Mouse (Mus musculus) liver, embryonic 12.5 days (tissue): ENCODE data around the gene Wasf1. TPM values are rescaled to one million over a fixed set of nuclear protein-coding genes. Genes with fewer than 3 reads are reported as not detected.

Experiments used
- ATAC-seq: fragments of 200-750 bp; cut with Nextera tagmentation; 2 replicates; pipeline ENCODE4 v1.8.0; 2017; ENCODE audit warnings: moderate number of reproducible peaks, mild to moderate bottlenecking, moderate library complexity
- H3K27ac ChIP-seq: fragments of 300-500 bp; sonication (generic); 2 replicates; pipeline ENCODE4 v1.5.1; 2016; ENCODE audit warnings: mild to moderate bottlenecking
- H3K27me3 ChIP-seq: fragments of 300-500 bp; sonication (generic); replicated peaks from 2 replicates; pipeline ENCODE4 v1.6.1; 2016; ENCODE audit warnings: mild to moderate bottlenecking, moderate library complexity
- H3K36me3 ChIP-seq: fragments of 300-500 bp; sonication (generic); 2 replicates; pipeline ENCODE4 v1.6.1; 2016; ENCODE audit warnings: mild to moderate bottlenecking, moderate library complexity
- H3K4me1 ChIP-seq: fragments of 300-500 bp; sonication (generic); 2 replicates; pipeline ENCODE4 v1.6.1; 2016
- H3K4me2 ChIP-seq: fragments of 300-500 bp; sonication (generic); 2 replicates; pipeline ENCODE4 v1.6.1; 2016; ENCODE audit warnings: mild to moderate bottlenecking, moderate library complexity
- H3K4me3 ChIP-seq: fragments of 300-500 bp; sonication (generic); 2 replicates; pipeline ENCODE4 v1.5.1; 2016; ENCODE audit warnings: mild to moderate bottlenecking, moderate library complexity
- H3K9ac ChIP-seq: fragments of 300-500 bp; sonication (generic); 2 replicates; pipeline ENCODE4 v1.6.1; 2016; ENCODE audit warnings: mild to moderate bottlenecking, moderate library complexity
- H3K9me3 ChIP-seq: fragments of 300-500 bp; sonication (generic); replicated peaks from 2 replicates; pipeline ENCODE4 v1.6.1; 2016; ENCODE audit warnings: mild to moderate bottlenecking, moderate library complexity
- WGBS: fragments of 180-500 bp; shearing (Covaris S2); methylation state at CpG from one replicate; pipeline ENCODE4 v1.1.7; 2016; ENCODE audit not compliant: insufficient replicate concordance; 5-methylcytosine and 5-hydroxymethylcytosine counted together
- polyA plus RNA-seq: library from polyadenylated mRNA; unstranded; fragments of >200 nt; fragmentation: Nextera tagmentation; extraction: Ambion mirVana; gene quantifications from 2 replicates; pipeline ENCODE4 v1.2.1, GENCODE M21; 2016

Gene Wasf1
- polyA plus RNA-seq, 1 experiment from 2014 or later = 3.2 TPM

DNA sequence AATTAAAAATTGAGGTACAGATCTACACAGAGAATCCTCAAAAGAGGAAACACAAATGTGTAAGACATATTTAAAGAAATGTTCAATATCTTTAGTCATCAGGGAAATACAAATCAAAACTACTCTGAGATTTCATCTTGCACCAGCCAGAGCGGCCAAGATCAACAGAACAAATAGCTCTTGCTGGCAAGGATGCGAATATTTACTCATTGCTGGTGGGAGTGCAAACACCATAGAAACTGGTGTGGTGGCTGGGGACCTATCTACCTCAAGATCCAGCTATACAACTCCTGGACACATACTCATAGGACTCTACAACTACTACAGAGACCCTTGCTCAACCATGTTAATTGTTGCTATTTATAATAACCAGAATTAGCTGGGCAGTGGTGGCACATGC is 12.0 kb upstream of the Wasf1 start:
- no peaks in the 10 kb centered on the region for H3K27me3 ChIP-seq
- H3K4me2 ChIP-seq = no peak overlapping the region
- no peaks in the 10 kb centered on the region for H3K9me3 ChIP-seq
- WGBS = 82% methylated on average over 2 of the region's 2 CpGs
- no peak overlapping the region for H3K4me3 ChIP-seq
- peaks cover 6% of the 10 kb centered on the region; the same call in 1 of the 2 replicates for H3K4me1 ChIP-seq
- peaks cover 18% of the 10 kb centered on the region for H3K36me3 ChIP-seq
- no peak overlapping the region for H3K27ac ChIP-seq
- no peak overlapping the region for H3K9ac ChIP-seq
- ATAC-seq = no peak

- ATAC-seq = no peak
- 63% methylated on average over 2 of the region's 2 CpGs for WGBS
These were observed 11.2 kb upstream of the Wasf1 start for GRCm38 (mm10) chr10:40872052-40872451.

GRCm38 (mm10) chr10:40878246-40878645 is 5.0 kb upstream of the Wasf1 start:
- H3K4me1 ChIP-seq = peaks cover 31% of the 10 kb centered on the region
- no peaks in the 10 kb centered on the region for H3K27me3 ChIP-seq
- no peaks in the 10 kb centered on the region for H3K9me3 ChIP-seq
- H3K36me3 ChIP-seq = peaks cover 15% of the 10 kb centered on the region
- WGBS = 71% methylated on average over 3 of the region's 3 CpGs
- no peak overlapping the region for H3K27ac ChIP-seq
- no peak overlapping the region for H3K4me3 ChIP-seq
- no peak overlapping the region for H3K4me2 ChIP-seq
- H3K9ac ChIP-seq = no peak overlapping the region
- ATAC-seq = no peak

More at GRCm38 (mm10) chr10:40872052-40872451, 11.2 kb upstream of the Wasf1 start:
- no peak overlapping the region for H3K4me3 ChIP-seq
- H3K4me1 ChIP-seq = peaks cover 6% of the 10 kb centered on the region; the same call in 1 of the 2 replicates
- H3K36me3 ChIP-seq = peaks cover 12% of the 10 kb centered on the region
- H3K27ac ChIP-seq = no peak overlapping the region
- no peak overlapping the region for H3K9ac ChIP-seq
- no peaks in the 10 kb centered on the region for H3K27me3 ChIP-seq
- no peak overlapping the region for H3K4me2 ChIP-seq
- no peaks in the 10 kb centered on the region for H3K9me3 ChIP-seq

- H3K36me3 ChIP-seq = peaks cover 12% of the 10 kb centered on the region
- H3K27ac ChIP-seq = no peak overlapping the region
- no peak overlapping the region for H3K4me2 ChIP-seq
- H3K9ac ChIP-seq = no peak overlapping the region
- ATAC-seq = no peak
- H3K4me3 ChIP-seq = no peak overlapping the region
- H3K27me3 ChIP-seq = peaks cover 12% of the 10 kb centered on the region
- WGBS = 81% methylated on average over 9 of the region's 9 CpGs
- H3K4me1 ChIP-seq = peaks cover 41% of the 10 kb centered on the region
- no peaks in the 10 kb centered on the region for H3K9me3 ChIP-seq
These were observed 3.3 kb upstream of the Wasf1 start for GRCm38 (mm10) chr10:40879969-40880368.

- Histone ChIP-seq H3K4me1 (peaks cover 41% of the 10 kb centered on the region), H3K9ac (no peak overlapping the region), H3K4me2 (peak overlapping the region; percentile 100), H3K27me3 (peaks cover 12% of the 10 kb centered on the region), H3K4me3 (peak overlapping the region; percentile 96; the same call in 1 of the 2 replicates), H3K36me3 (peaks cover 10% of the 10 kb centered on the region), H3K27ac (no peak overlapping the region), H3K9me3 (no peaks in the 10 kb centered on the region)
- 79% methylated on average over 3 of the region's 3 CpGs for WGBS
- no peak for ATAC-seq
These were observed 2.0 kb upstream of the Wasf1 start for GRCm38 (mm10) chr10:40881236-40881635.

GRCm38 (mm10) chr10:40882333-40882732 is 942 bp upstream of the Wasf1 start:
- no peak for ATAC-seq
- H3K9me3 ChIP-seq = no peaks in the 10 kb centered on the region
- H3K27me3 ChIP-seq = peaks cover 13% of the 10 kb centered on the region
- WGBS = 10% methylated on average over 9 of the region's 9 CpGs
- H3K36me3 ChIP-seq = peaks cover 10% of the 10 kb centered on the region
- peak overlapping the region; percentile 86 for H3K27ac ChIP-seq
- peak overlapping the region; percentile 96 for H3K4me3 ChIP-seq
- peak overlapping the region; percentile 100 for H3K4me2 ChIP-seq
- peak overlapping the region; percentile 87 for H3K9ac ChIP-seq
- H3K4me1 ChIP-seq = peaks cover 41% of the 10 kb centered on the region

GRCm38 (mm10) chr10:40883644-40884278 is 486 bp downstream of the Wasf1 start:
- H3K27ac ChIP-seq = peak overlapping the region; percentile 53; the same call in 1 of the 2 replicates
- peaks cover 38% of the 10 kb centered on the region for H3K4me1 ChIP-seq
- peak overlapping the region; percentile 96 for H3K4me3 ChIP-seq
- peaks cover 15% of the 10 kb centered on the region for H3K27me3 ChIP-seq
- no peaks in the 10 kb centered on the region for H3K9me3 ChIP-seq
- under 1% methylated on average over 79 of the region's 87 CpGs for WGBS
- H3K4me2 ChIP-seq = peak overlapping the region; percentile 100
- H3K36me3 ChIP-seq = peaks cover 10% of the 10 kb centered on the region
- peak; percentile 66 for ATAC-seq
- H3K9ac ChIP-seq = peak overlapping the region; percentile 70

DNA sequence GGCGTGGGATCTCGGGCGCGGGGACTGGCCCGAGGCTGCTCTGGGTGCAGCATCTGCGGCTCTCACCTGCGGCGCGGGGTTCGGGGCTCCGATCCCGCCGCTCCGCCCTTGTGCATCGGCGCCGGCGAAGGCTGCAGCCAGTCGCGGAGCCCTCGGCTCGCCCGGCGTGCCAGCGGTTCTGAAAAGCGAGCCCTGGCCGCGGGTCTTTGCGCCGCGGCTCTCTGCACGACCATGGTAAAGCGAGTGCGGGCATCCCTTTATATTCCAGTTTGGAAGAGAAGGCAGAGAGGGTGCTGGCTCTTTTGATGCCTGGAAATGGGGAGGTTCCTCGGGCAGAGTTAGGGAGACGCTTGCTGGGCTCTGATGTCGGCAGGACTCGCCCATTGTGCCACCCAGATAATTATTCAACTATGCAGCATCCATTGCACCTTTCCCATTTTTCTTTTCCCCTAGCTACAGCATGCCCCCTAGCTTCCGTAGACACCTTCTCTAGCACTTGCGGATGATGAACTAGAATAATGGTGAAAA is 1.1 kb downstream of the Wasf1 start:
- Histone ChIP-seq H3K4me2 (peak overlapping the region; percentile 100), H3K4me3 (peak overlapping the region; percentile 96), H3K4me1 (peaks cover 38% of the 10 kb centered on the region), H3K9ac (peak overlapping the region; percentile 70), H3K27ac (no peak overlapping the region), H3K36me3 (peaks cover 7% of the 10 kb centered on the region), H3K9me3 (no peaks in the 10 kb centered on the region), H3K27me3 (peaks cover 15% of the 10 kb centered on the region)
- no peak for ATAC-seq
- under 1% methylated on average over 40 of the region's 40 CpGs for WGBS

DNA sequence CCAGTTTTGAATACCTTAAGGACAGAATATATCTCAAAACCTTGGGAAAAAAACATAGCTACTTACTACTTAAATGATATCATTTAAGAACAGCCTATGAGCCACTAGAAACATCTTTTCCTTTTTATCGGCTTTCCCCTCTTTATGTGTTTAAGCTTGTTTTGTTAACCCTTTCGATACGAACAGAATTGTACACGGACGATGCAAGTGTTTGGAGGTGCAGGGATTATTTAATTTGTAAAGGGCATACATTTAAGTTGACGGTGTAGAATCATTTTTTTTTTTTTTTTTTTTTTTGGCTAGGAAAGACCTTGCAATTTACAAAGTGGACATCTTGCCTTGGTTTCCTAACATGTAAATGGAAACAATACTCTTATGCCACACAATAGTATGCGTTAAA is 2.2 kb downstream of the Wasf1 start:
- H3K9ac ChIP-seq = no peak overlapping the region
- no peaks in the 10 kb centered on the region for H3K9me3 ChIP-seq
- H3K4me2 ChIP-seq = no peak overlapping the region
- no peak overlapping the region for H3K4me3 ChIP-seq
- peaks cover 27% of the 10 kb centered on the region for H3K4me1 ChIP-seq
- 81% methylated on average over 7 of the region's 7 CpGs for WGBS
- ATAC-seq = no peak
- H3K27ac ChIP-seq = no peak overlapping the region
- no peaks in the 10 kb centered on the region for H3K36me3 ChIP-seq
- H3K27me3 ChIP-seq = peaks cover 15% of the 10 kb centered on the region

DNA sequence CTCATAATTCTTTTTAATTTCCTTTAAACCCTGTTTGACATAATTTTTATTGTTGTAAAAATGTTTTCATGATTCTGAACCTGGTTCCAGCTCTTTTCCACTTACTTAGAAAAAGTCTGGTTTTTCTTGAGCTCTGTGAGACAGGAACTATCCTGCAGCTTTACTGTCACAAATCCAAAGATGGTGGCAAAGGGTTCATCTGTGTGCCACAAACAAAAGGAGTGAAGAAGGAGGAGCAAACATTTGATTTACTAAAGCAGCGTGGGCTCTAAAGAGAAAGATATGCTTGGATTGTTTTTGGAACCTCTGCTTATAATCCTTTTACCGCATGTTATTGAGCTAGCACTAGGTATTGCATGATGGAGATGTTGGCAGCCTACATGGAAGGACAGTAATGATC is 4.0 kb downstream of the Wasf1 start:
- ATAC-seq = no peak
- Histone ChIP-seq H3K4me3 (no peak overlapping the region), H3K27ac (no peak overlapping the region), H3K27me3 (peaks cover 15% of the 10 kb centered on the region), H3K9ac (no peak overlapping the region), H3K4me2 (no peak overlapping the region), H3K36me3 (no peaks in the 10 kb centered on the region), H3K9me3 (no peaks in the 10 kb centered on the region), H3K4me1 (peaks cover 10% of the 10 kb centered on the region)
- 84% methylated on average over 2 of the region's 2 CpGs for WGBS

GRCm38 (mm10) chr10:40889146-40889545 is 5.9 kb downstream of the Wasf1 start:
- ATAC-seq = no peak
- Histone ChIP-seq H3K27me3 (peaks cover 9% of the 10 kb centered on the region), H3K9me3 (no peaks in the 10 kb centered on the region), H3K27ac (no peak overlapping the region), H3K4me2 (no peak overlapping the region), H3K4me3 (no peak overlapping the region), H3K36me3 (no peaks in the 10 kb centered on the region), H3K4me1 (peaks cover 4% of the 10 kb centered on the region), H3K9ac (no peak overlapping the region)
- WGBS = 55% methylated on average over 4 of the region's 4 CpGs

- no peak for ATAC-seq
- 81% methylated on average over 12 of the region's 12 CpGs for WGBS
These were observed 12.5 kb downstream of the Wasf1 start for GRCm38 (mm10) chr10:40895765-40896164.

More at GRCm38 (mm10) chr10:40895765-40896164, 12.5 kb downstream of the Wasf1 start:
- Histone ChIP-seq H3K9me3 (no peaks in the 10 kb centered on the region), H3K9ac (no peak overlapping the region), H3K4me2 (no peak overlapping the region), H3K36me3 (no peaks in the 10 kb centered on the region), H3K27ac (no peak overlapping the region), H3K4me3 (no peak overlapping the region), H3K27me3 (no peaks in the 10 kb centered on the region), H3K4me1 (no peaks in the 10 kb centered on the region)
